Mouse (Mus musculus) spleen, adult 10 weeks (tissue): ENCODE results near the gene Dld. TPM values are rescaled to one million over a fixed set of nuclear protein-coding genes. Genes with fewer than 3 reads are reported as not detected.

Experiments used
- polyA plus RNA-seq: library from polyadenylated mRNA; stranded (reverse); fragments of 350-450 nt; fragmentation: Illumina TruSeq; extraction: RNeasy Lipid Tissue Mini Kit (QIAGEN cat#74804); gene quantifications from one replicate; pipeline ENCODE4 v1.2.3, GENCODE M21; 2015; ENCODE audit warnings: low replicate concordance; ENCODE audit not compliant: insufficient read depth

The Dld gene
- polyA plus RNA-seq = 97.8 TPM

GRCm38 (mm10) chr12:31350944-31351928, at the start of gene Dld:
TSS of gene Dld (minus strand) at chr12:31351453.

GRCm38 (mm10) chr12:31390571-31390970, 39.3 kb upstream of the Dld start, which contains the start of gene Slc26a3:
TSS of gene Slc26a3 (plus strand) at chr12:31390871.

Other genes with a start within 250 kb of the Dld start
- not detected for gene Gm6993, start 110.7 kb downstream of the Dld start, polyA plus RNA-seq
- gene Lamb1, start 86.2 kb downstream of the Dld start, polyA plus RNA-seq = 3.0 TPM
- 0.15 TPM for gene Slc26a3, start 39.4 kb upstream of the Dld start, polyA plus RNA-seq
- gene Cbll1, start 148.2 kb upstream of the Dld start, polyA plus RNA-seq = 24.3 TPM
- gene Slc26a4, start 208.5 kb upstream of the Dld start, polyA plus RNA-seq = not detected